ENCODE assay signal across 8 mouse cellular contexts in genomic region chr10:118103020-118103666, GRCm38 (mm10). TPM values are rescaled to one million over a fixed set of nuclear protein-coding genes. Genes with fewer than 3 reads are reported as not detected.
DNase-seq lines count a peak whose midpoint lies in the region; ATAC-seq lines count a peak whose summit lies in the region.

No protein-coding gene starts in this region.

- H3K36me3 ChIP-seq in forebrain, embryonic 10.5 days (replicated peaks): no peaks in the 10 kb centered on the region
- no peaks in the 10 kb centered on the region for H3K36me3 ChIP-seq in heart, embryonic 14.5 days (ENCODE audit: control insufficient read depth, insufficient read depth, low read length)
- no peaks in the 10 kb centered on the region for H3K36me3 ChIP-seq in liver, embryonic 12.5 days
- no peaks in the 10 kb centered on the region for H3K36me3 ChIP-seq in stomach, embryonic 15.5 days

- H3K9ac ChIP-seq in heart, embryonic 14.5 days (ENCODE audit: low read length): peak overlapping the region; percentile 44; the same call in 1 of the 2 replicates
- H3K9ac ChIP-seq in liver, embryonic 12.5 days: no peak overlapping the region
- H3K9ac ChIP-seq in stomach, embryonic 15.5 days: no peak overlapping the region

- 3% methylated on average over 20 of the region's 20 CpGs for WGBS in forebrain, embryonic 10.5 days
- under 1% methylated on average over 20 of the region's 20 CpGs for WGBS in heart, embryonic 14.5 days
- 2% methylated on average over 20 of the region's 20 CpGs for WGBS in liver, embryonic 12.5 days (ENCODE audit: insufficient replicate concordance)
- 2% methylated on average over 20 of the region's 20 CpGs for WGBS in stomach, embryonic 15.5 days

- H3K4me3 ChIP-seq in brown adipose tissue, adult 24 weeks (ENCODE audit: insufficient read depth, low read depth, low read length): peak overlapping the region; percentile 47
- H3K4me3 ChIP-seq in forebrain, embryonic 10.5 days: peak overlapping the region; percentile 53
- H3K4me3 ChIP-seq in heart, embryonic 14.5 days (ENCODE audit: control insufficient read depth in 1 of 2, insufficient read depth in 1 of 2, low read depth in 1 of 2, low read length in 2 of 2): peak overlapping the region; percentile 28 to 40
- H3K4me3 ChIP-seq in liver, embryonic 12.5 days: peak overlapping the region; percentile 34
- peak overlapping the region; percentile 43 for H3K4me3 ChIP-seq in stomach, embryonic 15.5 days (replicated peaks)

- peak; percentile 96 for DNase-seq in CD4-positive helper T cell, adult 2 months (ENCODE audit: low read depth, low spot score)
- peak; percentile 74 for DNase-seq in forebrain, embryonic 10.5 days (ENCODE audit: extremely low spot score, low spot score)
- DNase-seq in kidney, postnatal 10 days: peak; percentile 88
- DNase-seq in naive thymus-derived CD4-positive, alpha-beta T cell, adult 2 months (ENCODE audit: low read depth): peak; percentile 96

- no peaks in the 10 kb centered on the region for H3K9me3 ChIP-seq in forebrain, embryonic 10.5 days
- no peaks in the 10 kb centered on the region for H3K9me3 ChIP-seq in heart, embryonic 14.5 days (ENCODE audit: control insufficient read depth, low read length)
- H3K9me3 ChIP-seq in liver, embryonic 12.5 days (replicated peaks): no peaks in the 10 kb centered on the region
- no peaks in the 10 kb centered on the region for H3K9me3 ChIP-seq in stomach, embryonic 15.5 days

- peak overlapping the region; percentile 41 for H3K27ac ChIP-seq in brown adipose tissue, adult 24 weeks (replicated peaks; ENCODE audit: low read depth, low read length)
- H3K27ac ChIP-seq in forebrain, embryonic 10.5 days: peak overlapping the region; percentile 77
- no peak overlapping the region for H3K27ac ChIP-seq in heart, embryonic 14.5 days (replicated peaks in 1 of 2; ENCODE audit: control insufficient read depth in 1 of 2, insufficient read depth in 1 of 2, low read depth in 2 of 2, low read length in 2 of 2)
- H3K27ac ChIP-seq in liver, embryonic 12.5 days: no peak overlapping the region
- H3K27ac ChIP-seq in stomach, embryonic 15.5 days: peak overlapping the region; percentile 26; the same call in 1 of the 2 replicates

- no peaks in the 10 kb centered on the region for H3K4me1 ChIP-seq in brown adipose tissue, adult 24 weeks (ENCODE audit: control insufficient read depth, insufficient read depth, insufficient read length, low read length)
- H3K4me1 ChIP-seq in forebrain, embryonic 10.5 days: peaks cover 13% of the 10 kb centered on the region
- peaks cover 0 to 4% of the 10 kb centered on the region in 2 experiments; a peak in 1 of 4 replicates for H3K4me1 ChIP-seq in heart, embryonic 14.5 days (ENCODE audit: control insufficient read depth in 2 of 2, insufficient read depth in 2 of 2, low read length in 2 of 2)
- H3K4me1 ChIP-seq in liver, embryonic 12.5 days: peaks cover 14% of the 10 kb centered on the region
- H3K4me1 ChIP-seq in stomach, embryonic 15.5 days: 0 out of 2 replicates have a peak, but pooled peaks cover 2% of the 10 kb centered on the region

- peak overlapping the region; percentile 72 for H3K4me2 ChIP-seq in heart, embryonic 14.5 days (ENCODE audit: low read length)
- peak overlapping the region; percentile 58 for H3K4me2 ChIP-seq in liver, embryonic 12.5 days
- peak overlapping the region; percentile 72 for H3K4me2 ChIP-seq in stomach, embryonic 15.5 days

- H3K27me3 ChIP-seq in forebrain, embryonic 10.5 days (ENCODE audit: poor library complexity, severe bottlenecking): peaks cover 7% of the 10 kb centered on the region; the same call in 1 of the 2 replicates
- 0 out of 2 replicates have a peak, but pooled peaks cover 4% of the 10 kb centered on the region for H3K27me3 ChIP-seq in heart, embryonic 14.5 days (ENCODE audit: control insufficient read depth, insufficient read depth, low read length)
- H3K27me3 ChIP-seq in liver, embryonic 12.5 days (replicated peaks): peaks cover 5% of the 10 kb centered on the region; the same call in 1 of the 2 replicates
- no peaks in the 10 kb centered on the region for H3K27me3 ChIP-seq in stomach, embryonic 15.5 days (replicated peaks)

- peak; percentile 88 for ATAC-seq in heart, embryonic 14.5 days (ENCODE audit: insufficient number of reproducible peaks, insufficient read depth, low FRiP score, low read depth)
- peak; percentile 87 for ATAC-seq in liver, embryonic 12.5 days
- peak; percentile 82; the same call in 1 of the 2 replicates for ATAC-seq in stomach, embryonic 15.5 days (ENCODE audit: insufficient read depth, low FRiP score, low read depth)

RNA-seq across cellular contexts. Expression of gene Mdm1, which starts 38.5 kb away (rescaled TPM):
- polyA plus RNA-seq in brown adipose tissue, adult 24 weeks (2012; ENCODE audit: insufficient read depth, insufficient read length, missing spikeins): 2.7 and 9.5 TPM in 2 replicates
- 58.2 and 58.9 TPM in 2 replicates for polyA plus RNA-seq in forebrain, embryonic 10.5 days (2016; fragmentation: Nextera tagmentation; extraction: Ambion mirVana)
- 11.8 and 12.0 TPM in 2 replicates for polyA plus RNA-seq in heart, embryonic 14.5 days (2014; fragmentation: Nextera tagmentation; extraction: Ambion mirVana)
- 17.9 and 19.6 TPM in 2 replicates for polyA plus RNA-seq in liver, embryonic 12.5 days (2016; fragmentation: Nextera tagmentation; extraction: Ambion mirVana)
- polyA plus RNA-seq in stomach, embryonic 15.5 days (2015; fragmentation: Nextera tagmentation; extraction: Ambion mirVana): 17.5 and 18.0 TPM in 2 replicates

Comparison
In these comparisons a context has a peak if more than half of its experiments do, and no peak if none do; other contexts are left out.
1. H3K27ac ChIP-seq: peak in brown adipose tissue, adult 24 weeks (single experiment), forebrain, embryonic 10.5 days (single experiment) and stomach, embryonic 15.5 days (single experiment); none in heart, embryonic 14.5 days (0 of 2) and liver, embryonic 12.5 days (single experiment).
2. Peak in every context shown above with its lines, with median percentiles within 50 percentile points of each other: DNase-seq, H3K4me3 ChIP-seq, ATAC-seq and H3K4me2 ChIP-seq.